Mouse (Mus musculus) heart, adult 8-10 months (tissue): ENCODE data around the gene Cdr2. TPM values are rescaled to one million over a fixed set of nuclear protein-coding genes. Genes with fewer than 3 reads are reported as not detected.
A peak's percentile ranks its signal among the peaks of the same experiment; 100 is the strongest.
"Not testable (repeated sequence)": the region's sequence is repeated elsewhere in the genome, so short reads cannot be mapped to it uniquely, and the experiment has no call there.

ENCODE experiments used
- DNase-seq: peaks from one replicate; pipeline ENCODE4 v3.0.0; 2022; ENCODE audit warnings: low spot score
- total RNA-seq, 4 experiments: library from RNA; stranded (reverse); gene quantifications; 2 replicates each; pipeline ENCODE4 v1.2.4; 2022

Cdr2 gene
- total RNA-seq, 4 experiments from 2014 or later, result 4.8 to 14.4 (median 7.2) TPM

GRCm38 (mm10) chr7:120972471-120972870, 9.6 kb downstream of the Cdr2 start:
- not testable (repeated sequence) for DNase-seq

- DNase-seq, result no peak
Measured at GRCm38 (mm10) chr7:120970112-120970511, 12.0 kb downstream of the Cdr2 start.

GRCm38 (mm10) chr7:120969221-120969620, 12.9 kb downstream of the Cdr2 start:
- DNase-seq, result no peak

- DNase-seq, result no peak
Measured at GRCm38 (mm10) chr7:120963126-120963525, 19.0 kb downstream of the Cdr2 start.

GRCm38 (mm10) chr7:120961893-120962292, 20.2 kb downstream of the Cdr2 start:
- DNase-seq, result no peak

GRCm38 (mm10) chr7:120960601-120961000, 21.5 kb downstream of the Cdr2 start:
- DNase-seq, result no peak

GRCm38 (mm10) chr7:120960116-120960515, 22.0 kb downstream of the Cdr2 start:
- DNase-seq, result no peak

- not testable (repeated sequence) for DNase-seq
Measured at GRCm38 (mm10) chr7:120953591-120953990, 28.5 kb downstream of the Cdr2 start.

- no peak for DNase-seq
Measured at GRCm38 (mm10) chr7:120943936-120944509, 38.1 kb downstream of the Cdr2 start.

GRCm38 (mm10) chr7:120942506-120942905, 39.6 kb downstream of the Cdr2 start:
- DNase-seq, result no peak

GRCm38 (mm10) chr7:120941214-120941613, 40.9 kb downstream of the Cdr2 start:
- no peak for DNase-seq

GRCm38 (mm10) chr7:120940343-120940742, 41.8 kb downstream of the Cdr2 start:
- no peak for DNase-seq

GRCm38 (mm10) chr7:120938206-120938605, 43.9 kb downstream of the Cdr2 start:
- DNase-seq, result no peak

- no peak for DNase-seq
Measured at GRCm38 (mm10) chr7:120936522-120936921, 45.6 kb downstream of the Cdr2 start.

GRCm38 (mm10) chr7:120934716-120935115, 47.4 kb downstream of the Cdr2 start:
- peak; percentile 65 for DNase-seq

- DNase-seq, result no peak
Measured at GRCm38 (mm10) chr7:120933680-120934195, 48.4 kb downstream of the Cdr2 start.

GRCm38 (mm10) chr7:120933110-120933509, 49.0 kb downstream of the Cdr2 start:
- DNase-seq, result no peak

- peak; percentile 89 for DNase-seq
Measured at GRCm38 (mm10) chr7:120918526-120918962, 63.6 kb downstream of the Cdr2 start.

- peak; percentile 99 for DNase-seq
Measured at GRCm38 (mm10) chr7:120917592-120918461, 64.3 kb downstream of the Cdr2 start, which contains the start of gene Polr3e. Polr3e (plus strand) TSS chr7:120917744.

- no peak for DNase-seq
Measured at GRCm38 (mm10) chr7:120917279-120917591, 64.9 kb downstream of the Cdr2 start.

- no peak for DNase-seq
Measured at GRCm38 (mm10) chr7:120916262-120916875, 65.7 kb downstream of the Cdr2 start.

- no peak for DNase-seq
Measured at GRCm38 (mm10) chr7:120913332-120913731, 68.8 kb downstream of the Cdr2 start.
